Mouse (Mus musculus) liver, embryonic 11.5 days (tissue): ENCODE results near the gene Rab13. TPM values are rescaled to one million over a fixed set of nuclear protein-coding genes. Genes with fewer than 3 reads are reported as not detected.
"Not testable (repeated sequence)": the region's sequence is repeated elsewhere in the genome, so short reads cannot be mapped to it uniquely, and the experiment has no call there.

Experiments used
- ATAC-seq: fragments of 200-750 bp; cut with Nextera tagmentation; replicated peaks from 2 replicates; pipeline ENCODE4 v1.8.0; 2017; ENCODE audit warnings: moderate number of reproducible peaks, mild to moderate bottlenecking, moderate TSS enrichment, moderate library complexity; ENCODE audit not compliant: low FRiP score
- DNase-seq: peaks from one replicate; pipeline ENCODE4 v3.0.0-alpha.2; 2017; ENCODE audit warnings: low spot score
- H3K27ac ChIP-seq: fragments of 300-500 bp; sonication (generic); 2 replicates; pipeline ENCODE4 v1.5.1; 2014; ENCODE audit warnings: mild to moderate bottlenecking, low read depth, low read length, control low read depth
- H3K27me3 ChIP-seq: fragments of 300-500 bp; sonication (generic); replicated peaks from 2 replicates; pipeline ENCODE4 v1.6.1; 2014; ENCODE audit warnings: low read length, mixed read lengths; ENCODE audit not compliant: control insufficient read depth, insufficient read depth
- H3K36me3 ChIP-seq: fragments of 300-500 bp; sonication (generic); 2 replicates; pipeline ENCODE4 v1.6.1; 2014; ENCODE audit warnings: mild to moderate bottlenecking, low read length, moderate library complexity, mixed read lengths; ENCODE audit not compliant: control insufficient read depth, insufficient read depth
- H3K4me1 ChIP-seq: fragments of 300-500 bp; sonication (generic); replicated peaks from 2 replicates; pipeline ENCODE4 v1.6.1; 2014; ENCODE audit warnings: low read length, mixed read lengths; ENCODE audit not compliant: control insufficient read depth, insufficient read depth
- H3K4me2 ChIP-seq: fragments of 300-500 bp; sonication (generic); 2 replicates; pipeline ENCODE4 v1.6.1; 2014; ENCODE audit warnings: mild to moderate bottlenecking, control low read depth, moderate library complexity
- H3K4me3 ChIP-seq: fragments of 300-500 bp; sonication (generic); 2 replicates; pipeline ENCODE4 v1.5.1; 2014; ENCODE audit warnings: low read depth, low read length, control low read depth
- H3K9ac ChIP-seq: fragments of 300-500 bp; sonication (generic); 2 replicates; pipeline ENCODE4 v1.6.1; 2014; ENCODE audit warnings: low read depth, low read length, control low read depth
- H3K9me3 ChIP-seq: fragments of 300-500 bp; sonication (generic); 2 replicates; pipeline ENCODE4 v1.6.1; 2016; ENCODE audit warnings: low read length, inconsistent platforms, mixed read lengths; ENCODE audit not compliant: control insufficient read depth
- WGBS: fragments of 180-500 bp; shearing (Covaris S2); extraction: QIAGEN DNeasy Blood & Tissue Kit; methylation state at CpG from one replicate; pipeline ENCODE4 v1.1.7; 2014; 5-methylcytosine and 5-hydroxymethylcytosine counted together
- polyA plus RNA-seq: library from polyadenylated mRNA; unstranded; fragments of >200 nt; fragmentation: Nextera tagmentation; extraction: Ambion mirVana; gene quantifications from 2 replicates; pipeline ENCODE4 v1.2.1, GENCODE M21; 2014

The Rab13 gene
- polyA plus RNA-seq, 1 experiment from 2014 or later, result 11.5 TPM

DNA sequence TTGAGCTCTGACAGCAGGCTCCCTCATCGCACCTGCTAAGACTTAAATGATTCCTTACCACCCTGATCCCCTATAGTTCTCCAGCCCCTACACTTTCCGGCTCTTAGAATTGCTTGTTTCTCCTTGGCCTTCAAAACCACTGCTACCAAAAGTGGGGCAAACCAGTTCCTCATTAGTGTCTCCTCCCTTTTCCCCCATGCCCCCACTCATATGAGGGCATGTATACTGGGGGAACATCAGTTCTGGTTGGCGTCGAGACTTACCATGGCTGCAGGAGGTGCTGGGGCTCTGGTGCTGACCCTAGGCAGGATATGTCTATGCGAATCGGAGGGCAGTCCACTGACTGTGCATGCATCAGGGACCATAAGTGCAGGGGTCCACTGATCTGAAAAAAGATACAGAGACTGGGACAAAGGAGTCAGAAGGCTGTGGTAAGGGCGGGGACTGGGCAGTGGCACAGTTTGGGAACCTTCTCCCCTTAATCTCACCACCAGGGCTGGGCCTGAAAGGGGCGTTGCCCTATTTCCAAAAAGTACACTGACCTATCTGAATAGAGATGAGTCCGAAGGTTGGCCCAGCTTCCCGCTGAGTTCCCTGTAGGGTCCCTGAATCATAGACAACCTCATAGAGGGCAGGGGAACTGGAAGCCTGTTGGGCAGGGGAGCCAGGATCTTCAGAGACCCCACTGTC is 28.3 kb downstream of the Rab13 start:
- Histone ChIP-seq H3K4me2 (no peak overlapping the region), H3K27ac (no peak overlapping the region), H3K27me3 (no peaks in the 10 kb centered on the region), H3K9ac (no peak overlapping the region), H3K4me1 (peaks cover 7% of the 10 kb centered on the region; the same call in 1 of the 2 replicates), H3K4me3 (no peak overlapping the region), H3K9me3 (no peaks in the 10 kb centered on the region), H3K36me3 (no peaks in the 10 kb centered on the region)
- ATAC-seq (peak; percentile 21; the same call in 1 of the 2 replicates), DNase-seq (no peak)
- 80% methylated on average over 10 of the region's 10 CpGs for WGBS

DNA sequence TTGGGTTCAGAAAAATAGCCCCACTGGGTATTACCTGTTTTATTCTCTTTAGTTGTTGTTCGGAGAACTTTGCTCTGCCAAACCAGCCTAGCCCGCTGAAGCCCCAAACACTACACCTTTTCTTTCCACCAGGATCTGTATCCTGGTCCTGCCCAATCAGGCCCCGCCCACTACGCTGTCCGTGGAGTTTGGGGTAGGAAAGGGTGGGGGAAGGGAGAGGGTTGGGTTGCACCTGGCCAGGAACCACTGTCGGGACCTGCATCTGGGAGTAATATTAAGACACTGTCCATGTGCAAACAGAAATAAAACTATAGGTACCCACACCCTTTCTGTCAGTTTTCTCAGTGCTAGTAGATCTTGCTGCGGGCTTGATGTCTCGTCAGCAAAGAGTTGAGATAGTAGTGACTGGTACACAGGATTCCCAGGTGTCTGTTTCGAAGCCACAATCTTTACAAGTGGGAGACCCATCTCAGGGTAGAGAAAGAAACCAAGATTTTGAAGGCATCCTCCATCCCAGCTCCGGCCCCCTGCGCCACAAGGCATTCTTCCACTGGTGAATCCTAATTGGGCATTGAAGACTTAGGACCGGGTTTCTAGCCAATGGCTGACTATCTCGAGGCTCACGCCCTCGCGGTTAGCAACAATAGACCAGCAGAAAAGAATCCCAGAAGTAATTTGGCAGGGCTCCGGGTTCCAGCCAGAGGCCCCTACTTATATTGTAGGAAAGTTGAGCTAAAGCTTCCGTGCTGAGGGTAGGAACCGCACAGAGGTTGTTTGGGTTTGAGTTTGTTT is 29.7 kb downstream of the Rab13 start, which contains the start of gene Creb3l4:
Gene Creb3l4 (minus strand): TSS at position 529 of the 792 bp plus-strand sequence.
- WGBS, result 12% methylated on average over 19 of the region's 19 CpGs
- peak within 1 kb of the TSS; percentile 39 for H3K4me3 ChIP-seq
- H3K4me2 ChIP-seq, result peak within 1 kb of the TSS; percentile 68
- no peaks in the 10 kb centered on the region for H3K27me3 ChIP-seq
- H3K9ac ChIP-seq, result peak within 1 kb of the TSS; percentile 31; the same call in 1 of the 2 replicates
- H3K4me1 ChIP-seq, result peaks cover 7% of the 10 kb centered on the region; the same call in 1 of the 2 replicates
- H3K9me3 ChIP-seq, result no peaks in the 10 kb centered on the region
- no peak for DNase-seq
- no peak for ATAC-seq
- no peak within 1 kb of the TSS for H3K27ac ChIP-seq
- no peaks in the 10 kb centered on the region for H3K36me3 ChIP-seq

DNA sequence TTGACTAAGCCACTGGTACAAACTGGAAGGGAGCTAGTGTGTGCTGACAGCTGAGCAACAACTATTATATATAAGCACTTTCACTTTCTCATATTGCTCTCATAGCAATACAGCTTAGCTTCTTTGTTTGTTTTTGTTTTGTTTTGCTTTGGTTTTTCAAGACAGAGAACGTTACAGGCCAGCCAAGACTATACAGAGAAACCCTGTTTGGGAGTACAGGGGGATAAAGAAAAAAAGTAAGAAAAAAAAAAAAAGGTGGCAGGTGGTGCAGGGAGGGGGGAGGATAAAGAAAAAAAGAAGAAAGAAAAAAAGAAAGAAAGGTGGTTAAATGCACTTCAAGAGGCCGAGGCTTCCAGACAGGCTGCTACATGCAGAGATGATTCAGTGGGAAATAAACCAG is 31.9 kb downstream of the Rab13 start:
- 72% methylated on average over 2 of the region's 2 CpGs for WGBS
- no peaks in the 10 kb centered on the region for H3K9me3 ChIP-seq
- peaks cover 17% of the 10 kb centered on the region for H3K4me1 ChIP-seq
- no peak overlapping the region for H3K9ac ChIP-seq
- H3K27me3 ChIP-seq, result no peaks in the 10 kb centered on the region
- H3K27ac ChIP-seq, result no peak overlapping the region
- H3K4me2 ChIP-seq, result no peak overlapping the region
- H3K4me3 ChIP-seq, result no peak overlapping the region
- no peak for DNase-seq
- no peak for ATAC-seq
- H3K36me3 ChIP-seq, result 0 out of 2 replicates have a peak, but pooled peaks cover 4% of the 10 kb centered on the region

GRCm38 (mm10) chr3:90247630-90247959 is 34.1 kb downstream of the Rab13 start:
- no peaks in the 10 kb centered on the region for H3K9me3 ChIP-seq
- H3K4me3 ChIP-seq, result peak overlapping the region; percentile 81
- DNase-seq (no peak), ATAC-seq (no peak)
- H3K4me2 ChIP-seq, result peak overlapping the region; percentile 97
- H3K27ac ChIP-seq, result peak overlapping the region; percentile 77
- 5% methylated on average over 3 of the region's 3 CpGs for WGBS
- peak overlapping the region; percentile 88 for H3K9ac ChIP-seq
- no peaks in the 10 kb centered on the region for H3K27me3 ChIP-seq
- H3K36me3 ChIP-seq, result peaks cover 12% of the 10 kb centered on the region
- peaks cover 13% of the 10 kb centered on the region for H3K4me1 ChIP-seq

- under 1% methylated on average over 44 of the region's 44 CpGs for WGBS
- no peaks in the 10 kb centered on the region for H3K27me3 ChIP-seq
- H3K36me3 ChIP-seq, result peaks cover 12% of the 10 kb centered on the region
- H3K4me1 ChIP-seq, result peaks cover 10% of the 10 kb centered on the region
- peak within 1 kb of the TSS; percentile 84 for H3K27ac ChIP-seq
- H3K9ac ChIP-seq, result peak within 1 kb of the TSS; percentile 88
- DNase-seq, result peak; percentile 88
- H3K4me3 ChIP-seq, result peak within 1 kb of the TSS; percentile 81
- no peaks in the 10 kb centered on the region for H3K9me3 ChIP-seq
- H3K4me2 ChIP-seq, result peak within 1 kb of the TSS; percentile 97
- peak; percentile 94 for ATAC-seq
Observed at GRCm38 (mm10) chr3:90247960-90248745, 34.7 kb downstream of the Rab13 start, which contains the start of gene Slc39a1. Gene Slc39a1 (plus strand): TSS chr3:90248172.

- Histone ChIP-seq H3K4me2 (peak overlapping the region; percentile 97), H3K9me3 (no peaks in the 10 kb centered on the region), H3K4me1 (peaks cover 10% of the 10 kb centered on the region), H3K36me3 (peaks cover 12% of the 10 kb centered on the region), H3K4me3 (peak overlapping the region; percentile 81), H3K27ac (peak overlapping the region; percentile 84), H3K9ac (peak overlapping the region; percentile 88), H3K27me3 (no peaks in the 10 kb centered on the region)
- DNase-seq (no peak), ATAC-seq (no peak; the same call in 1 of the 2 replicates)
- WGBS, result 5% methylated on average over 10 of the region's 10 CpGs
Observed at GRCm38 (mm10) chr3:90248746-90249100, 35.2 kb downstream of the Rab13 start.

DNA sequence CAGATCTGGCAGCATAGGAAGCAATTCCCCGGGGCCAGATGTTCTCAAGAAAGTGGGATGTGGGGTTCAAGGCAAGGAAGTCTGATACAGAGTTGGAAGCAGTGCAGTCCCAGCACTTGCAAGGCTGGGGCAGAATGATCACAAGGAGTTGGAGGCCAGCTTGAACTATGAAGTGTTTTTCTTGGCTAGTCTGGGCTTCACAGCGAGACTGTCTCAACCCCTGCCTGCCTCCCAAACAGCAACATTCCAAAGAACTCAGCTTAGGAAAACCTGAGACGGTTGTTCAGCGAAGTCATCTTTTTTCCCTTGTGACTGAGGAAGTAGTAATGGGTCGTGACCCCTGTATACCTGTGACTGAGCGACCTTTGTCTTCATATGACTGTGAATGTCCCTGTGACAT is 37.3 kb downstream of the Rab13 start:
- Histone ChIP-seq H3K4me1 (peaks cover 19% of the 10 kb centered on the region), H3K36me3 (peaks cover 12% of the 10 kb centered on the region), H3K9me3 (no peaks in the 10 kb centered on the region), H3K27ac (no peak overlapping the region), H3K27me3 (no peaks in the 10 kb centered on the region), H3K4me3 (no peak overlapping the region), H3K9ac (no peak overlapping the region), H3K4me2 (no peak overlapping the region)
- DNase-seq (no peak), ATAC-seq (no peak)
- WGBS, result 91% methylated on average over 6 of the region's 6 CpGs

- not testable (repeated sequence) for H3K9ac ChIP-seq, ATAC-seq, H3K27ac ChIP-seq, H3K4me2 ChIP-seq, DNase-seq, H3K27me3 ChIP-seq, H3K4me3 ChIP-seq, H3K9me3 ChIP-seq
- WGBS, result 90% methylated on average over 8 of the region's 12 CpGs
- Histone ChIP-seq H3K4me1 (peaks cover 21% of the 10 kb centered on the region), H3K36me3 (peaks cover 12% of the 10 kb centered on the region)
Observed at GRCm38 (mm10) chr3:90251731-90252226, 38.3 kb downstream of the Rab13 start.
